Mouse (Mus musculus) layer of hippocampus, postnatal 36 days (tissue): ENCODE data around the gene Icos. TPM values are rescaled to one million over a fixed set of nuclear protein-coding genes. Genes with fewer than 3 reads are reported as not detected.
A peak's percentile ranks its signal among the peaks of the same experiment; 100 is the strongest.

Experiments
- DNase-seq, 2 experiments: peaks; one replicate each; pipeline ENCODE4 v3.0.0; 2022
- total RNA-seq, 2 experiments: library from RNA; stranded (reverse); gene quantifications; 2 replicates each; pipeline ENCODE4 v1.2.3; 2021

The Icos gene
- not detected for total RNA-seq

DNA sequence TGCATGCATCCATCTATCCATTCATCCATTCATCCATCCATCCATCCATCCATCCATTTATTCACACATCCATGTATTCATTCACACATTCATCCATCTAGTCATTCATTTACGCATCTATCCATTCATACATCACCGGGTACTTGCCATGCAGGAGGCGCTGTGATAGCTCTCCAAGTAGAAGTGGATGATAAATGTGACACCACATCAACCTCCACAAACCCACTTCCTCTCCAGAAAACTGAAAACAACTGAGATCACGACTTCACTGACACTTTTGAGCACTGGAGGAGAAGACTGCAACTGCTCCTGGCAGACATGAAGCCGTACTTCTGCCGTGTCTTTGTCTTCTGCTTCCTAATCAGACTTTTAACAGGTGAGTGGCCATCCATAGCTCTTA, at the start of gene Icos:
TSS of gene Icos (plus strand) at position 287 of the 400 bp plus-strand sequence.
- DNase-seq, result no peak

DNA sequence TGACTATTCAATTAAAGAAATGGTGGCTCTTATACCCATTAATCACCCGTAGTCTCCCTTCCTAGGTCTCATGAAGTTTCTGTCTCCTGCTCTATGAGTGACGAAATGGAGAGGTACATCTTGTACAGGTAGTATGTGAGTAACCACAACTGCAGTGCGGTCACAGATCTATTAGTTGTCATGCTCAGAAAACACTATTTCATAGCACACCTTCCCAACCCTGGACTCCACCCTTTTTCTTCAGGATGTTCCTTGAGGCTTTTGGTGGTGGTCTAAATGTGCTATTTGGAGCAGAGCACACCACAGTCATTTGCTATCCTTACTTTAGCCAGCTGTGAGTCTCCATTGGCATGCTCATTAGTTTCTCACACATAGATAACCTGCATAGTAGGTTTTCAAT, 48.7 kb upstream of the Icos start:
- no peak for DNase-seq

DNA sequence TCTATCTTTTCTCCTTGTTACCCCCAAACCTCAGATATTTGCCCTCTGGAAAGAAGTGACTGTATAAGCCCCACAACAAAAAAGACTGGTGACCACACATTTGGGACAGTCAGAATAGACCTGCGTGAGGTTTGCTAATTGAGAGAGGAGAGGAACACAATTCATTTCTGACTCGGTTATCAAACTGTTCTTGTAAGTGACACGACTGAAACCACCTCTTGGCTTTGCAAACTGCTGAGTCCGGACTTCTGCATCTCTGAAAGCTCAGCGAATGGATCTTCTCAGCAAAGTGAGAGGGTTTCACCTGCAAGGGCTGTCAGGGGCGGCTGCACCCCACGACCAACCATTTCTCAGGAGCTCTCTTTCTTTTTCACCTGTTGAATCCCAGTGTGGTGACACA, 47.3 kb upstream of the Icos start:
- DNase-seq, result no peak

DNA sequence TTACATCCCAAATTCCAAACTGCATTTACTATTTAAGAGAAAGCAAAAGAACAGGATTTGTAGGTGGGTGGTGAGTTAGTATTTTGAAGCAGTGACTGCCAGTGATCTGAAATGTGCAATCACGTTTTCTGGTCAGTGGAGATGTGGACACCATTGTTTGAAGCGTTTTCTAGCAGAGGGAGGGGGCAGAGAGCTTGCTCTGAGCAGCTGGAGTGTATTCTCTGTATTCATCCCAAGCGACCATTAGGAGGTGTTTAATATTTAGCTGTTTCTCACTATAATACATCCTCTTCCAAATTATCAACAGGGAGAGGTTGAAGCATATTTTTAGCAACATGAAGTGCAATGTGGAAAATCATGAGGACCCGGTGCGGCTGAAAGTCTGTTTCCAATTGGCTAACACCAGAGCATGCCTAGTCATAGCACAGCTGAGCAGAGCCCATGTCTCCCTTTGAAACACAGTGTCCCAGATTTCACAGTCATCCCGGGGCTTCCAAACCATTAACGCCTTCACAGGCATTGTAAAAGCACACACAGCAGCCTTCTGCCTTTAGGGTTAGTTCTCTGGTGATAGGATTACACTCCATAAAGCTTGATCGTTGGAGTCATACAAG, 41.7 kb upstream of the Icos start:
- peak; percentile 23 to 29 for DNase-seq

DNA sequence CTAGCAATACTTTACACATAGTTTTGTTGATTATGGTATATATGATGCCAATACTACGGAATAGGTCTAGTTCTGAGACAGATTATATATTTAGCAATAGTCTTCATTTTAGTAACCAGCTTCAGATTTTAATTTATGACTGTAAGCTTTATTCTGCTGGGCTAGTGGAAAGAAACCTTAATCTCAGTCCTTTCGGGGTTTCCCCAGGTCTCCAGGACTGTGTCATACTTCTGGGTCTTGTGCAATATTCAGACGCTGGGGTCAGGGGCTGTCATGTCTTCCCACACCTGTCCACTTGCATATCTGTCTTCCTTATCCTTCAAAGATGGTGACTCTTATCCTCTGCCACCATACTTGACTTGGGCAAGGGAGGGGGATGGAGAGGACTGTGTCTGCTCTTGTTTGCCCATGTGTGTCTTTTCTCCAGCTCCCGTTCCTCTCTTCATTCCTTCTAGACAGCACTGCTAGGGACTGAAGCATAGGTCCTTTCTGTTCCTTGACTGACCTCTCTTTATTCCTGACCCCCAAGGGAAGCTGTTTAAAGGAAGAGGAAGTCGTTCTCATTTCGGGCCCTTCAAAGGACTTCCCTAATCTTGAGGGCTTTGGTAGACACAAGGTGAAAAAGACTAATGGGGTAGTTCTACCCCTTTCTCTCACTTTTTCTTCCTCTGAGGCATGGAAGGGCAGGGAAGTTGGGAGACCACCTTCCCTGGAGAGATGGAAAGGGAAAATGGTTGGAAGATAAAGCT, 40.6 kb upstream of the Icos start:
- DNase-seq, result no peak

DNA sequence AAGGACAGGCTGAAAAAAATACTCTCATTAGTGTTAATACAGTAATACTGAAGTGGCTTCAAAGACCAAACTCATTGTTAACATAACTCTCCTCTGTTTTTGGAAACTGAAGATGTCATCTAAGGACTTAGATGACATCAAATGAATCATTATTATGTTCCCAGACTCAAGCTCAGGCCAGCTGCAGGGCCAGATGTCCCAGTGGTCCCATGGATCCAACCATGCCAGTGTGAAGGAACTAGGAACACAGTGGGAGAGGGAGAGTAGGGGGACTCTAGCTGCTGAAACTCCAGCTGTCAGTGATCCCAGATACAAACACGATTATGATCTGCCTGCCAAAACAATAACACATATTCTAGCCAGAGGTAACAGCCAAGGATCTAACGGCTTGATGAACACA, 39.5 kb upstream of the Icos start:
- no peak for DNase-seq

DNA sequence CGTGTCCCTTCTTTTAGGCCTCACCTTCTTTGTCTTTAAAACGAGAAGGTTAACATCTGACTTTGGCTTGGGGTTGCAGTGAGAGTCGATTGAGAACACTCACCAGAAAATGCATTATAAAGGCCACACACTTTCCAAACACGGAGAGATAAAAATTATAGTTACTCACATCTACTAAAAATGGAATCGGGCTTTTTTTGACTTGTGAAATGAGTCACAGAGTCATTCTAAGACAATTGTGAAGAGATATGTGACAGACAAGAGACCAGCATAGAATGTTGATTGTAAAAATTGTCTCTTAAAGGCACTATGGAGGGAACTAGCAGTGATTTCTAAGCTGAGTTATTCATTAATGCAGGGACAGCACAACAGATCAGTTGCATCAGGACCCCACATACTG, 38.8 kb upstream of the Icos start:
- no peak for DNase-seq

DNA sequence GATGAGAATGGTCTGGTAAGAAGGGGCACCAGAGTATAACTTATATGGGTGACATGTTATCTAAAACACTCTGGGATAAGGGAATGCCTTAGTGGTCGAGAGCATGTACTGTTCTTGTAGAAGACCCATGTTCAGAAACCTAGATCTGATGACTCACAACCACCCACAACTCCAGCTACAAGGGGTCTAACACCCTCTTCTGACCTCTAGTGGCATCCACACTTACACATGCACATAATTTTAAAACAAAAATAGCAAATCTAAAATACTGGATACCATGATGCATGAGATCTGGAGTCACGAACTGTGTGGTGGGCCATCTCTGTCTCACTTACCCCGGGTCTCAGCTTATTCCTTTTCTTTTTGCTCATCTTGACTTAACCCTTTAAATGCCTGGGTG, 37.7 kb upstream of the Icos start:
- no peak for DNase-seq

DNA sequence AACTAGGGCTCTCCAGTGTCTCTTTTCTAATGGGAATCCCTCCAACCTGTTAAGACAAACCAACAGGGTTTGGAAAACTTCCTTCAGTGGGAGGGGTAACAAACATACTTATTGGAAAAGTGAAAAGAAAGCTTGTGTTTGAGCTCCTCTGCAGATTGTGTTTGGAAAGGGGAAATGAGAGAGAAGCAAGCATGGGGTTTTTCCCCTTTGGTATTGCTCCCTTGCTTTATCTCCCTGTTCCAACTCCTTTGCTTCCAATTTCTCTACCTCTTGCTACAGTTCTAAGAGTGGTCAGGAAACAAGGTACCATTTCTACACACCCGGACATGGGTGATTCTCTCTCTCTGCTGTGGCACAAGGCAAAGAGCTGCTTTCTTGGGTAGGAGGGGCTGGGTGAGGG, 37.1 kb upstream of the Icos start:
- DNase-seq, result no peak

DNA sequence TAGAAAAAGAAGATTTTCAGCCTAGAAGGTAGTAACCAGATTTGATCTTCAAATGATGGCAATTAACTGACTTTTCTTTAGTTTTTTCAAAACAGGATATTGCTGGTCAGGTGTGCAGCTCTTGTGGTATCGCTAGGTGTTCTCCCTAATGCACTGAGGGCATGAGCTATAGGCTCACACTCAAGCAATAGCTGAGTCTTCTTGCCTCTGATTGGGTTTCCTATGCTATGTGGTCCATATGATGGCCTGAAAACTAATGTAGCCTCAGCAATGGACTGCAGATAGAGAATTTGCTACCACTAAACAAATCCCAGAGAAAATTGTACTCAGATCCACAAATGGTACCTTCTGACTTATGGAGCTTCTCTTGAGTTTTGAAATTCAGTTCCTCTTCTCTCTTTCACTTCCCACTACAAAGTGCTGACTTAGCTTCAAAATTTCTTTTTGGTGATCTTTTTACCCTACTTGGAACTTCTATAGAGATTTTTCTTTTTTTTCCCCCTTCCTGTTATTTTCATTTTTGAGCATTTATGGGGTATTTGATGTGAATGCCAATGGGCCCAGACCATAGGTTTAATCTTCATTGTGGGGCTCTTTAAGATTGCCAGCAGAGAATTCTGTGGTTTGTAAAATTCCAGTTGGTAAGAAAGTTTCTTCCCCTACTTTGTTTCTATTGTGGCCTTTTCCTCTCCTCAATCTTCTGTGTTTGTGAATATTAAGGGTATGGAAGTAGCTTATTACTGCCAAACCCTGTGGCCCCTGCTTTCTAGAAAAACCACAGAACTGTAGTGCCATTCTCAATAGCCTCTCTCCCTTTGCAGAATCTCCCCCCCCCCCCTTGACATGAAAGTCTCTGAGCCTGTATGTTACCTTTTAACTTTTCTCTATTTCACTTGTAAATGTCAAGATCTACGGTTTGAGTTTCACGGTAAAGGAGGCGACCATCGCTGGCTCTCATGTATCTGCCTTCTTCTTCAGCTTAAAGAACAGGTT, 36.4 kb upstream of the Icos start:
- DNase-seq, result no peak

DNA sequence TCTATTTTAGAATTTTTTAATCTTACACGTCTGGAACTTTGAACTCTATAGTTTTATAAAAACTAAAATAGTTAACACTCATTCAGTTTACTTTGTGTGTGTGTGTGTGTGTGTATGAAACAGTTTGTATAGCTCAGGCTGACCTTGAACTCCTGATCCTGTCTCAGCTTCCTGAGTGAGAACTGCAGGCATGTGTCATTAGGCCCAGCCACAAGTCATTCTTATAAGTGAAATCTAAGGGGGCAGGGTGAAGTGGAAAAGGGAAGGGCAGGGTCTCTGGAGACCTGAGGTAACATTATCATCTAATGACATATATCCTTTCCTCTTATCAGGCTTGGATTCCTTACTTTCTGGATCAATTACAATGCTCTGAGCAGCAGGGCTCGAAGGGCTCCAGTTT, 34.8 kb upstream of the Icos start:
- DNase-seq, result no peak

DNA sequence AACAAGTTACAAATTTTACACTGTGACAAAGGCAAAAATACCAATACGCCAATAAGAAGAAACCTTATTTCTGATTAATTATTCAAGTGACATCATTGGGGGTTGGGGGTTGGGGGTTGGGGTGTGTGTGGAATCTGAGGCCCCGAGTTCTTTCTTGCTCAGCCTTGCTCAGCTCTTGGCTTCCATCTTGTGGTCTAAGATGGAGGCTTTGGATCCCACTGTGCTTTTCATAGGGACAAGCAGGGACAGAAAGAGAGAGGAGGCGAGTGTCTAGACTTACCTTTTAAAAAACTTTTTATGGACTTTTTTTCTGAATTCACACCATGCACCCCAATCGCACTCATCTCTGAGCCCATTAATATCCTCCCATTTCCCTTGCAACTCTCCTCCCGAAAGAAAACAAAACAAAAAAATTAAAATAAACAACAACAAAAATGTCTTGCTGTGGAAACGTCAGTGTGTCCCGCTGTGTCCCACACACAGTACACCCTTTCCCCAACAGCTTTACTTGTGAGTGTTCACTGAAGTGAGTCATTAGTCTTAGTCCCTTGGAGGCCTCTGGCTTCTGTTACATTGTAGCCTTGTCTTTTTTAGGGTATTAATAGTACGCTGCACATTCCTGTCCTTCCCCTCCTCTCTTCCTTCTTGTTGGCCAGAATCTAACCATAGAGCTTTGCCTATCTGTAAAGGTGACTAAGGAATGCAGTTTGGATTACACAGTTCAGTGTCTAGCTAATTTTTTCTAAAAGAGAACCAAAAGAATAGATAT, 31.9 kb upstream of the Icos start:
- DNase-seq, result no peak

DNA sequence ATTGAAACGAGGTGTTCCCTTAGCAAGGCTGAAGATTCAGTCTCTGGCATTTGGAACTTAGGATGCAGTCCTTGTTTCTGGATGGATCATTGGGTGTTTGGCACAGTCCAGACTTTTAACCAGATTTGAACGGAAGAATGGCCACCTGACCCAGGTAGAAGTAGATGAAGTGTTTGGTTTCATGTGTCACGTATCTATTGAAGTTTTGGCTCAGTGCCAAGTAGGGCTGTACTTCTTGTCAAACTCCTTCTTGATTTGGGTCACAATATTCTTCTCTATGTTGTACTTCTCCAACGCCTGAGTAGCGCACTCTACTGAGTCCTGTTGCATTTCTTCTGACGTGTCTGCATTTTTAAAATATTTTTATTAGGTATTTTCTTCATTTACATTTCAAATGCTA, 29.6 kb upstream of the Icos start:
- DNase-seq, result no peak

DNA sequence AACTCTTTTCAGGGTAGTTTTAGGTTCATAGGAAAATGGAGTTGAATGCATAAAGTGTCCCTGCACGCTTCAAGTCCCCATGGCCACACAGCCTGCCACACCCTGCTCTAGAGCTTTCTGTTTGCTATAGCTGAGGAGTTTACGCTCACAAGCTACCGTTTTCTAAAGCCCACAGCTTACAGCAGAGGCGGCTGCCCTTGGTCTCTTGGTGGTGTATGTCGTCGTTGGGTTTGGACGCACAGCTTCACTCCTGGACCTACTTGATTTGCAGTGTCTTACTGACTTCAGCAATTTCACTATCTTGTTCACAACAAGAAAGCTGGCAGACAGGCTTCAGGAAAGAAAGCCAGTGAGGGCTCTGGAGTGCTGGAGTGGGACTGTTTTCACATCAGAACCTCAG, 24.8 kb upstream of the Icos start:
- no peak for DNase-seq

DNA sequence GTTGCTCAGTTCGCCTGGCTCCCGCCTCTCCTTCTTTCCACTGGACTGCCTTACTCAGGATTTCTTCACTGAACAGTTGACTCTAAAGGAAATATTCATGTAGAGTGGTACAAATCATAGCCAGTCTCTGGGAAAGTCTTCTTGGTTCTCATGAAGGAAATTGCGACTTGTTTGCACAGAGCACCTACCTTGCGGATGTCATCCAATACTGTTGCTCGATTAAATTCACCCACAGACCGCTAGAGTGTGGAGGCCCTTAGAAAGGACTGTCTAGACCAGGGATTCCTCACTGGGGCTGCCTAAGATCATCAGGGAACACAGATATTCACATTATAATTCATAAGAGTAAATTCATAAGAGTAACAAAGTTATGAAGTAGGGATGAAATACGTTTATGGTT, 24.0 kb upstream of the Icos start:
- DNase-seq, result no peak

DNA sequence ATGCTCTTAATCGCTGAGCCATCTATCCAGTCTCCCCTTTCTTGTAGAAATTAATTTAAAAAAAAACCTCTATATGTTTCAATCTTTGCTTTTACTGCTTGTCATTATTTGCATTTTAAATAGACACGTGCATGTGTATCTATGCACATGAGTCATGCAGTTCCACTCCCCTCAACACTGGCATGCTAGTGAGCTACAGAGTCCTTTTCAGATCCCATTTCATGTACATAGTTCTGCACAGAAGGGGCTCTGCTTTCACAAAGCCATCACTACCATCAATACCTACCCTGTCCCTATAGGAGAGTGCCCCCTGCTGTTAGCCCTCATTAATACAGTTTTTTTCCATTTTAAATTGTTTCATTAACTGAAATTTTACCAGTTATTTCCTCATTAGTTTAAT, 23.0 kb upstream of the Icos start:
- DNase-seq, result no peak

DNA sequence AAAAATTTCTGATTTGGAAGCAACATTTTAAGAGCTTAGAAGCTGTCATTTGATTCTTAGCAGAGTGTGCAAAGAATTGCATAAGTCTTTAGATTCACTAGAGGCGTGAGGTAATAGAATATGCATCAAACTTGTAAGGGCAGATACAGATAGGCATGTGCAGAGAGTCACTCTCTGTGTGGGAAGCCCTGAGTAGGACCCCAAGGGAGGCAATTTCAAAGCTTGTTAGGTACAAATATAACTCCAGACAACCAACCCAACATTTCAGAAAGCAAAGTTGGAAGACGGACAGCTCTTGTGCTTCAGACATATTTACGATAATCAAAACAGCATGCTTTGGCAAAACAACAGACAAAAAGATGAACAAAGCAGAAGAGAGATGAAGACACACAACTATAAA, 22.5 kb upstream of the Icos start:
- no peak for DNase-seq

DNA sequence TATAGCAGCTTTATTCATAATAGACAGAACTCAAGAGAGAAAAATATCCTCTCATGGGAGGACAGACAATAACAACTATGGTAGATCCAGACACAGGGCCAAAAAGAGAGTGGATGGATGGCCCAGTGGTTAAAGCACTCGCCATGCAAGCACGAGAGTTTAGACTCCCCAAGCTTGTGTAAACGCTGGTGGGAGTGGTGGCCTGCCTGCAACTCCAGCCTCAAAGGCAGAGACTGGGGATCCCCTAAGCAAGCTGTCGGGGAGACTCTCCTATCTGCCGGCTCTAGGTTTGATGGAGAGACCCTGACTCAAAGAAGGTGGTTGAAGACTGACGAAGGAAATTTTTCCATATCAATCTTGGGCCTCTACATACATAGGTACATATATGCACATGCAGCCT, 21.5 kb upstream of the Icos start:
- no peak for DNase-seq

DNA sequence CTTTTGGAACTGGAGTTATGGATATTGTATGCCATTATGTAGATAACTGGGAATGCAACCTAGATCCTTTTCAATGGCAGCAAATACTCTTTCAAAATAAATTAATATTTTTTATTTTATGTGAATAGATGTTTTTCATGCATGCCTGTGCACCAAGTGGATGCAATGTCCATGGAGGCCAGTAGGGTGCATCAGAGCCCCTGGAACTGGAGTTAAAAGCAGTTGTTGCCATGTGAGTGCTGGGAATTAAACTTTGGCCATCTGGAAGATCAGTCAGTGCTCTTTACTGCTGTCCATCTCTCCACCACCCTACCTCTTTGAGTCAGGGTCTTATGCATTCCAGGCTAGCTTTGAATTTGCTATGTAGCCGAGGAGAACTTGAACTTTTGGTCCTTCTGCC, 19.4 kb upstream of the Icos start:
- no peak for DNase-seq

DNA sequence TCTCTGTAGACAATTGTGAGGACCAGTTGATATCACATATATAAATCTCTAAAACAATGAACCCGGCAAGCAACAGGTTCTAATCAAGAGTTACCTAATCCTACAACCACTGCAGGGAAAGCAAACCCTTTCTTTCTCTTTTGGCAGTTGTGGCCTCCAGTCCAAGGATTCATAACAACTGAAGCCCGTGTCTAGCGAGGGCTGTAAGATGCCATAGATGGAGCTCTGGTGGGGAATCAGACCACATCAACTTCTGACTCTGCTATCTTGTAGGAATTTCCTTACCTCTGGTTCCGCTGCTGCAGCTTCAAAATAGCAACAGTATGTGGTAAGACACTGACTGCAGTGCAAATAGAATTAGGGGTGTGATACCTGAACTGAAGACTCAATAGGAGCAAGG, 18.5 kb upstream of the Icos start:
- DNase-seq, result no peak

DNA sequence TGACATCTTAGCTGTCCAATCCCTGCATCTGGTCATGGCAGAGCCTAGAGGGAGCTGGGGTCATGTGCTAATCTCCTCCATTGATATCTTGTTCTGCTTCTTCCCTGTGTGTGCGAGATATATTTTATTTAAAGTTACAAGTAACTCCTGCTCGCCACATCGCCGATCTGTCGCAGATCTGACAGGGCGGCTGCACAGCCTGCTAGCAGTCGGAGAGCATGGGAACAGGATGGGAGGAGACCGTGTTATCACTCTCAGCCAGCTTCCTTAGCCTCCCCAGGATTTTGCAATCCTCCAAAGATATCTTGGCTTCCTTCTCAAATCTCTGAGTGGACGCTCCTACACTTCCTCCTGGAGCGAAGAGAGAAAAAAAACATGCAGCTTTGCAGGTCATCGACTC, 17.3 kb upstream of the Icos start:
- DNase-seq, result no peak

DNA sequence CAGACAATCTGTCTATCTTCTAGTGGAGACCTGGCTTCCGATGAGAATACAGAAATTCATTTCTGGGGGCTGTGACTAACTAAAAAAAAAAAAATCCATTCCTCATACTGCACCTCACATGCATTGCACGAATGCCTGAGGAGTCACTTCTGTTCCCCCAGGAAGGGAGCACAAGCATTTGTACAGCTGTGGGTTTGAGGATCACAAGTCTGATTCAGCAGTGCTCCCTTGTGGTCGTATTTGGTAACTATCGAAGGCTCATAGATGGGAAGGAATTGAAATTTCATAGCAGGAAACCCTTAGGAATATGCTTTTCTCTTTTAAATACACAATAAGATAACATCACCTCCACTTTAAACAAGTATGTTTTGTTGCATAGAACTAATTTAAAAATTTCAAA, 16.6 kb upstream of the Icos start:
- DNase-seq, result no peak

DNA sequence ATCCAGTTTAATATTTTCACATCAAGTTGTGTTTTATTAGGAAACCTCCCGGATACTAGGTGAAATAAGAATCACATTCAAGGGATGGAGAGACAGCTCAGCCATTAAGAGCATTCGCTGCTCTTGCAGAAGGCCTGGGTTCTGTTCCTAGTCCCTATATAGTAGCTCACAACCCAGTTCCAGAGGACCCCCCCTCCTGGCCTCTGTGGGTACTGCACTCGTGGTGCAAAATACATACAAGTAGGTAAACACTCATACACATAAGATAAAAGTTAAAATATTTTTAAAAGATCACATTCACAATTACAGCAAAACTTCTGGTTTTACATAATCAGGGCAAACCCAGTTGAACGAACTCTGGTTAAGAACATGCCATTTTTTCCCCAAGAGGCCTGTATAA, 15.6 kb upstream of the Icos start:
- no peak for DNase-seq
